Mouse (Mus musculus) regulatory T cell (primary cell): ENCODE measurements around the gene Dock9.

Experiments used
- in situ Hi-C: fragments of 300-600 bp; cut with MboI, MseI; formaldehyde crosslinking; loops from one replicate; pipeline ENCODE4 v1.15.1; 2025; ENCODE audit warnings: high pct_unique_total_duplicates

Gene Dock9

DNA sequence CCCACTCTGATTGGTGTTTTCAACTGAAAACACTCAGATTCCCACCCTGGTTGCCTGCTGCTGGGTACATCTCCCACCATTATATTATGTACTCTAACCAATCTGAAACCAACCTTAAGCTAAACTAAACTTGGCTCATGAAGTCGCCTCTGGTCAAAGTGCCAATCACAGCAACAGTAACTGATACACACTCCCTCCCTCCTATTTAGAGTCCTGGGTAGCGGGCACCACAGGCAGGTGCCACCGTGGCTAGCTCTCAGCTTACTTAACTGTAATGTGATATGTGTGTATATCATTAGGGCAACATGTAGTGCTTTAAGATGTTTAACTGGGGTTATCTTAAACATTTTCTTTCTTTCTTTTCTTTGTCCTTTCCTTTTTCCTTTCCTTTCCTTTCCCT lies 177.1 kb downstream of the Dock9 start:
- in situ Hi-C loops: loop anchor here (10.0 kb wide), 1 partner anchor 64 kb away; no protein-coding TSS in a partner anchor

DNA sequence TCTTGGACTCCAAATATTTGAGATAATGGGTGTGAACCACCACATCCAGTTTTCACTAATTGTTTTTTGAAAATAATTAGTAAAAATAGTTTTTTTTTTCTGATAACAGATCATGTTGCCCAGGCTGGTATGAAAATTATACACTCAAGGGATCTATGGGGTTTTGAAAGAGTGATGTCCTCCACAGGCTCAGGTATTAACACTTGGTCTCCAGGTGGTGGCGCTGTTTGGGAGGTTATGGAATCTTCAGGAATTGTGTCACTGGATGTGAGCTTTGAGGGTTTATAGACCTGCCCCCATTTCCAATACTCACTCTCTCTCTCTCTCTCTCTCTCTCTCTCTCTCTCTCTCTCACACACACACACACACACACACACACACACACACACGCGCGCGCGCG lies 177.5 kb downstream of the Dock9 start:
- in situ Hi-C loops: loop anchor here (10.0 kb wide), 1 partner anchor 65 kb away; no protein-coding TSS in a partner anchor

DNA sequence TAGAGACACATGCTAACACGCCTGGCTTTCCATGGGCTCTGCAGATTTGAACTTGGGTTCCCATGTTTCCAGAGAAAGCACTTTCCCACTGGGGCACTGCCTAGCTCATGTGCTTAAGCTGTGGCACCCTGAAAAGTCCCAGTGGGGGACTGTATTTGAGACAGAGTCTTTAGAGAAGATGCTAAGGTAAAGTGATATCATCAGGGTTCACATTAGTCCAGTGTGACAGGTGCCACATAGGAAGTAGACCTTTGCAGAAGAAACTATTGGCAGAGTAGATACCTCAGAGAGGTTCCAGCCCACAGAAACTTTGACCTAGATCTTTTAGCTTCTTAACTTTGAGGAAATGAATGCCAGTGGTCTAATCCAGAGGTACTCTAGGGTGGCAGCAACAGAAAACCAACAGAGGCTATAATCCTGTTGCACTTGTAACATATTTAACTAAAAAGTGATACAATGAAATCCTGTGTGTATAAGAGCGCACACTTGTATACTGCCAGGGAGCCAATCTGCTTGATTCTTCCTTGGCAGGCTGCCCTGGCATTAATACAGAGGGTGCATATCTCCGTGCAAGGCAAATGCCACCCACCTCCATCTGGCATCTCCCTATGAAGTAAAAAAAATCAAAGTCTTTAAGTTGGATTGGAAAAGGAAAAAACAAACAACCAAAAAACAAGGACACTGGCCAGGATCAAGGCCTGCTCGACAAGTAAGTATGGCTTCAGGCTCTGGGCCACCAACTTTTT lies 179.8 kb downstream of the Dock9 start:
- in situ Hi-C loops: no loop called here

DNA sequence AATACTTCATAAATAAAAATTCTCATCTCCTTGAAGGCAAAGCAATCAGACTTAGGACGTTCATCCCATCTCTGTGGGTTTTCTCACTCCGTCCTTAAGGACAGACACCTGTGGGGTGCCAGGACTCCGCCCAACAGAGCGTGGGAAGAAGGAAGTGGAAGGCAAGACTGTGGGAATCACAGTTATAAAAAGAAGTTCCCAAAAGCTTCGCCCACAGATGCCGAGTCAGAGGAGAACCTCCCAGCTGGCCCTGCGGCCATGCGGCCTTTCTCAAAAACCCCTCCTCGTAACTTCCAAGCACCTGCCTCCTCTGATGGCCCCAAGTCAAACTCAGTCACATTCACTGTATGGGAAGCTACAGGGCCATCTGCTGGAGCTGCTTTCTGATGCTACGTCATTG lies 182.2 kb downstream of the Dock9 start:
- in situ Hi-C loops: no loop called here

DNA sequence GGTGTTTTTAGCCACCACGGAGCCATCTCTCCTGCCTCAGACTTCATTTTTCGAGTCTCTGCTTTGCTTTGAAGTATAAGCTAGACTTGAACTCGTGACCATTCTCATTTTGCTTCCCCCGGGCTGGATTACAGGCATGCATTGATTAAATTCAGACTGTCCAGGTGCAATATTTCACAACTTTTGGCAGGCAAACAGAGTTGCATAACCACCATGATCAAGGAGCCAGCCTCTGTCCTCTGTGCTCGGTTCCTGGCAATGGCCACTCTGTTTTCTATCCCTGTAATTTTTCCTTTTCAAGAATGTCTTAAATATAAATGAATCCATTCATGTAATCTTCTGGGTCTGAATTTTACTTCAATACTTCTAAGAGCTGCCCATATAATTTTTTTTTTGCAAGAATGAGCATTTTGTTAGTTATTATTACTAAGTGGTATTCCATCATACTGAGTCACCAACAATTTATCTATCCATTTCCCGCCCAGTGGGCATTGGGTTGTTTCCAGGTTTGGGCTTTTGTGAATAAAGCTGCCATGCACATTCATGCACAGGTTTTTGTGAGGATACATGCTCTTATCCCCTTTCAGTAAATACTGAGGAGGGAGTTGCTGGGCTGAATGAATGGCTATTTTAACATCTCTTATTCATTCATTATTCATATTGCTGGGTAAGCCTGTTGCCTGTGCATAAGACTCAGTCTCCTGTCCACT lies 183.0 kb downstream of the Dock9 start:
- in situ Hi-C loops: no loop called here

DNA sequence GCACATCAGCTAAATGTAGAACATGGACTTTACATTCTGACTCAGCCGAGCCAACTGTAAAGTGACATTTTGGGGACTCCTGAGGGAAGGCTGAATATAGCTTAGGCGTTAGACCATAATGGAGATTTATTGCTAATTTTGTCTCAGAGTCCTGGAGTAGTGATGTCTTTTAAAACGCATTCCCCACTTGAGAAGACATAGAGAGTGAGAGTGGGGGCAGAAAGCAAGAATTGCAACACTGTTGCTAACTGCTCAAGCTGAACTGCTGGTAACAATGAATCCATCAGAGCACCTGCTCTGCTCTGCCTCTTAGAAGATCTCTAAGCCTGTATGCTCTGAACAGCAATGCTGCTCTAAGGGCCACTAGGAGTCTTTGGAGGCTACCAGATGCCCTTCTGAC lies 184.1 kb downstream of the Dock9 start:
- in situ Hi-C loops: no loop called here

DNA sequence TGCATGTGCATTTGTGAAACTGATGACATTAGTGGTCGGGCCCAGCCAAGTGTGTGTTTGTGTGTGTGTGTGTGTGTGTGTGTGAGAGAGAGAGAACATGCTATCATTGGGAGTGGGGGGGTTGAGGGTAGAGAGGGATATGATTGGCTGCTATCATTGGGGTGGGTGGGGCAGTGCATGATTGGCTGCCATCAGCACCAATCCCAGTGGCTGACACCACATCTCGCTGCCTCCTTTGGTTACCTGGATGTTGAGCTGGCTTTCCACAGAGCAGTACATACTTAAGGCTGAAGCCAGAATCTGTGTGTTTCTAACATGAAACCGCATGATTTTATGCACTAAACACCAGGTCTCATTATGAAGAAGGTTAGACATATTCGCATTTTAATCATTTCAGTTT lies 184.7 kb downstream of the Dock9 start:
- in situ Hi-C loops: no loop called here

DNA sequence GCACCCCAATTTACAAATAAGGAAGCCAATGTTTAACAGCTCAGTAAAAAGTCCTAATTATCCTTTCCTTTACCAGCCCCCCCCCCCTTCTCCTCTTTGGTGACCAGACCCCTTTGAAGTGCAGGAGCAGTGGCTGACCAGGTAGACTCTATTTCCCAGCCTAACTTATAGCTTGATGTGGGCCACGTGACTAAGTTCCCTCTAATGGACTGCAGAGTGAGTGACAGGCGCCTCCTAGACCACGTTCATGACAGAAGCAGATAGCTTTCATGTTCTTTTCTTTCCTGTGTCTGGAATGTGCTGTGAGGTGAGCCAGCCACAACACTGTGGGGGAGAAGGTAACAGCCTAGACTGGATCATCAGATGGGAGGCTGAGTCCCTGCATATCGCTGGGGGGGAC lies 186.1 kb downstream of the Dock9 start:
- in situ Hi-C loops: no loop called here

DNA sequence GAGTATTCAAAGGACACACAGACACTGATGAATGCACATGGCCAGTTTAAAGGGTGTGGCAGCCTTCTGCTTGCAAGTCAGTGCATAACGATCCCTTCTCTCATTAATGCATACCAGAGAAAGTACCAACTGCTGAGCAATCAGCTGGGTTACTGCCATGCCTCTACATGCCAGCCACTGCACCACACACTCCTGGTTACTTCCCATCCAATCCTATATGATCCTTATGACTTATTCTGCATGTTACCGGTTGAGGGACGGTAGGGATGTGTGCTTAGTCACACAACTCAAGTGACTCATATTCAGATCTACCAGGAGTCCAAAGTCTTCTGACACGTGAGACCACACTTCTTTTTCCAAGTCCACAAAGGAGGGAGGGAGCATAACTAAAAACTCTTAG lies 186.5 kb downstream of the Dock9 start:
- in situ Hi-C loops: no loop called here

DNA sequence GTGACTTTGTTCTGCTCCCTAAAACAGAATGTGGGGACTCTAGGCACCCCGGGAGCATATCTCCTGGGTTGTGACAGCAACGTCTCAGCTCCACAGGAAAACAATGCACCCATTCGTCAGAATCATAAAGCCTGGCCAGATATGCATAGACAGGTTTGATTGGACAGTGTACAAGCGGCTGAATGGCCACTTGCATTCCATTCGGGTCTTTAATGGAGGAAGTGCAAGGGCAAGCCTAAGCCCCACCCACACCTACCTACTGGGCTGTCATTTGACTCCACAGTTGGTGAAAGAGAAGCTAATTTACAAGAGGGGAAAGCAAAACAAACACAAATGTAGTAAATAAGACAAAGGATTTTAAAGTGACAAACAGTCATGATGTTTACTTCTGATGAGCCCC lies 189.1 kb downstream of the Dock9 start:
- in situ Hi-C loops: no loop called here

DNA sequence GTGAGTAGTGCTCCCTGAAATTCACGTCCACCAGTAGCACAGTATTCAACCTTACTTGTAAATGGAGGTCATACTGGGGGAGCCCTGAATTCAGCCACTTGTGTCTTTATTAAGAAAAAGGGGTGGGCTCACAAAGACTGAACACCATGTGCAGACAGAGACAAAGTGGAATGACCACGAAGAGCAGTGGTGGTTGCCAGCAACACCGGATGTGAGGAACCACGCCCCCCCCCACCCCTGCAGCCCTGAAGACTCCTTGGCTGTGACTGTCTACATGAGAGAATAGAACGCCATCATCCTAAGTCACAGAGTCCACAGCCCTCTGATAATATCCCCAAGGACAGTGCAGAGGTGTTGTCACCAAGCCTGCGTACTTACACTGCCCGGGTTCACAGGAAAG lies 191.2 kb downstream of the Dock9 start:
- in situ Hi-C loops: no loop called here

DNA sequence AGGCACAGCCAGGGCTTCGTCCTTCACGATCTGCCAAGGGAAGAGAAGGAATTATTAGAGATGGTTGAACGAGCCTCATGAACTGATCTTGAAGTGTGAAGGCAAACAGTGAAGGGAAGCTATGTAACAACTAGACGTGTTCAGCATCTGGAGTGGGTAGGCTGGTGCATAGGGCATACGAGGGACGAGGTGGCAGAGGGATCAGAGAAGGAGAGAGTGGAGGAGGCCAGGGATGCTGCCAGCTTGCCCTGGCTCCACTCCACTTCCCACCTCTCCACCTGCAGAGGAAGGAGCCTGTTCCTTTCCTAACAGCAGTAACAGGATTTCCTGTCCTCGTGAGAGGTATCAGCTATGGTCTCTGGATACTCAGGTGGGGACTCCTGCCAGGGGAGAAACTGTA lies 192.4 kb downstream of the Dock9 start:
- in situ Hi-C loops: no loop called here

DNA sequence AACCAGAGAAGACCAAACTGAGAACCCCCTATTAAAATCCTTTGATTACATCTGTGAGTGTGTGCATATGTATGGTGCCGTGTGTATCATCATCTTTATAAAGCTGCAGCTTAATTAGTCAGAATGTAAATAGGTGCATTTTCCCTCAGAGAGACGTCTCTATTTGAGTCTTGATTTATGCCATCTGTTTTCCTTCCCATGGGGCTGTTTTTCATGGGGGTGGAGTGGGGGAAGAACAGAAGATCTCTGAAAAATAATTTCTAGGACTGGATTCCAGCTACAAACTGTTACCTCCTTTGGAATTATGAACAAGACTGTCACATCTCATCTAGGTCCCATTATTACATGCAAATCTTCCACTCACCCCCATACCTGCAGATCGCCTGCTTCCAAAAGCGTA lies 193.1 kb downstream of the Dock9 start:
- in situ Hi-C loops: no loop called here

DNA sequence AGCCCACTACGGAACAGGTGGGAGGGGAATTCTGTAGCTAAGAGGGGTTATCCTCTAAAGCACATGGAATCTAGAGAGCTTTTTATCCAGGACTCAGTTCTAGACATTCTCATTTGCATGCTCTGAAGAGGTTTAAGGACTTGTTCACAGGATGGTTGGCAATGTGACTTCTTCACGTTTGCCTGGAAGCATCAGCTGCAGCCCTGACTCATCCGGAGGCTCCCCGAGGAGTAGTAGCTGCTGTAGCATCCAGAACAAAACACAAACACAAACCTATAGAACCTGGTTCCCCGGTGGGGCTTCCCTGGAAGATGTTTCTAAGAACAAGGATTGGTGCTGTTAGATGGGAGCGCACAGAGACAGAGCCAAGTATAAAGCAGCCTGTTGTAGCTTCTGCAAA lies 195.0 kb downstream of the Dock9 start:
- in situ Hi-C loops: no loop called here

DNA sequence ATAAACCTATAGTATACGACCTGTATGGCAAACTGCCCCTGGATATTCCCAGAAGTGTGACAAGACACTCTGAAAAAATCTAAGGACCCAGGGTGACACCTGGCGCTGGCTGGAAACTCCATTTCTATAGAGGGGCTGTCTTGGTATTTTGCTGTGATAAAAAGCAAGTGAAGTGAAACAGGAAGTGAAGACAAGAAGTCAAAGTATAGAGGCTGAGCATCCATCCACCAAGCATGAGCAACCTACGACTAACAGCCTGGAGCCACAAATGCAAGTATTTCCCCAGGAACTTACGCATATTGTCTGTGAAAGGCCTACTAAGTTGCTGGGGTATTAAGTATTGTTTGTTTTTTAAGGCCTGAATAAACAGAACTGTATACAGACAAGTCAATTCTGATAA lies 197.1 kb downstream of the Dock9 start:
- in situ Hi-C loops: no loop called here

DNA sequence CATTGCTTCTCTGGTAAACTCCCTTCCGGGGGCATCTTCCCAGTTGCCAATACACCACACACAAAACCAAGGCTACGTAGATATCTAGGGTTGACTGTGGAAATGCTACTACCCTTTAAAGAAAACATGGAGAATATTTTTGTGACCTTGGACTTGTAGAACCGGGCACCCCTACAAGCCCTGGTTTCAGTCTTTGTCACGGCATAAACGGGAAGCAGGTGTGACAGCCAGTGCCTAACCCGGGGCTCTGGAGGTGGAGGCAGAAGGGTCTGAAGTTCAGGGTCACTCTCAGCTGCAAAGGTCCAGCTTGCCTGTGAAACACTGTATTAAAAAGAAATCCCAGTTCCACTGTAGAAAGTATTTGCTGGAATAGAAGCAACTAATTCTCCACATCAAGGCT lies 200.6 kb downstream of the Dock9 start:
- in situ Hi-C loops: no loop called here

DNA sequence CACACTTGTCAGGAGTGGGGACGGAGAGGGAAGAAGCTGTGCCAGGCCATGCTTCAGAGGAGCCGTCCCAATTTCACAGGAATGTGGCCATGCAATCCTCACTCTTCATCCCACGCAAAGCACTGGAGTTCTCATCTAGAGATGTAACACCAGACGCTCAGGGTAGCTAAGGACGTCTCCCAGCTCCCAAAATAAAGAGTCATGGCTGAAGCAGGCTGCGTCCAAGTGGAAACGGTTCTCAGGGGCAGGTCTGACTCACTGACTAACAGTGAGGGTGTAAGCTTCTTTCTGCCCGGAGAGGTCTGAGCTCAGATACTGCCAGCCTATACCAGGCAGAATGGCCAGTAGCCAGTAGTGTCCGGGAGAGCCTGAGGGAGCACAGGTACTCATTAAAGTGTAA lies 201.0 kb downstream of the Dock9 start:
- in situ Hi-C loops: no loop called here

DNA sequence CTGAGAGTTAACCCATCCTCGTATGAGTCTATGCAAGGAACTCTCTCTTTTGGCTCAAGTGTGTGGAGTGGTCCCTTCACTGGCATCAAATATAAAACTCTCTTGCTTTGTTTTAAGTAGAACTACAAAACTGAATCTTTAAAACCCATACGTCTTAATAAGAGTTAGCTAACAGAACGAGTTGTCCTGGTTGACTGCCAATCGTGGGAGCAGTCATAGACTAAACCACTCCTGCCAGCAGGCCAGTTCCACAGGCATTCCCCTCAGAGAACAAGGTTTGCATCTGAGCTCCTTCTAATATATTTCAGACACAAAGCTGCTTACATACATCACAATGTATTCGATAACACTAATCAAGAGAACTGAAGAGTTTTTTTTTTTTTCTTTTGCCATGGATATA lies 203.0 kb downstream of the Dock9 start:
- in situ Hi-C loops: no loop called here

DNA sequence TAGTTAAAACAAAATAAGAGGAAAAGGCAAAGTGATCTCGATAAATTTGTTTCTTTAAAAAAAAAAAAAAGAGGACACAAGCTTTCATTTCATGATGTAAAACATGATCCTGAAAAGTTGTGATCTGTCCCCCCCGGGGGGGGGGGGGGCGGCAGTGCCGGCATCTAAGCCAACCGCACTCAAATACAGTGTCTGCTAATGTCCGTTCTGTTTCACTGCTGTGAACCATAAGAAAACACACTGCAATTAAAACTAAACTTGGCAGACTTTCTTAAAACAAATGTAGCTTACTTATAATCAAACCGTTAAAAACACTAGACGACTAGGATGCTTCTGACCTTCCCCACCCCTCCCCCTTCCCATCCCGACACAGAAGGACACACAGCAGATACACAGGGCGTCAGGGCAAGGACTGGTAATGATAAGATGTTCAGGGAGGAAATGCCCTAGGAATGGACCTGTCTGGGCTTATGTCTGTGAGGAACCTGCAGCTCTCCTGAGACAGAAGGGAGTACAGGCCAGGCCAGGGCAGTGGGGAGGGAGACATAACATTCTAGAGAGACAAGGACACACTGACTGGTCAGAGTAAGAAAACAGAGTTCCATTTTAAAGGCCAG lies 204.2 kb downstream of the Dock9 start:
- in situ Hi-C loops: no loop called here

DNA sequence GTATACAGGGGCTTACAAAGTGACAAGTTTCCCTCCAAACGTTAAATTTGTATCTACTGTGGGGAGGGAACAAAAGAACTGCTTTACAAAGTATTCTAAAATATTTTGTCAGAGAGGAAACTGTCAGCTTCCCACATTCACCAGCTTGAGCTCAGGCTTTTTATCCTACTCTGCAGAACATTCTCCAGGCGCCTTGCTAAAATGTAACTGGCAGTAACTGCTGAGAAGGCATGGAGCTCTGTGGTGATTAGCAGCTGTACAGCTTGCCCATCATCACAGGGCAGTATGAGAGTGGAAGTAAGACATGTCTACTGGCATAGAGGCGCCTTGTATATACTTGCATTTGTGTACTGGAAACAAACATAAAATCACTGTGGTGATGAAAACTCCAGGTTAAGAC lies 204.7 kb downstream of the Dock9 start:
- in situ Hi-C loops: no loop called here

DNA sequence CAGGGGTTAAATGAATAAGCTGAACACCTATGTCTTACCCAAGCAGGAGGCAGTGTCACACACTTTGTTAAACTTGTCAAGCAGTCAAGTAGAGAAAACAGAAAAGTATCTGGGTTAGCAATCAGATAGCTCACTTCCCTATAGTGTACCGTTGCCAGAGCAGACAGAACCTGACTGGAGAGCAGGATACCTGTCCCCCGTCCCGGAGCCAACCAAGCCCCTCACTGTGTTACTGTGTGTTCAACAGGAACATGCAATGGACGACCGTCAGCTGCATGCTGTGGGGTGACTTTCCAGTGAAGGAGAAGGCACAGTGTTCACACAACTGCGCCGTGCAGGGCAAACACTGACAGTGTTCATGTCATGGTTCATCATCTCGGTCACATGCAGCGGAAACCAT lies 205.3 kb downstream of the Dock9 start:
- in situ Hi-C loops: no loop called here

DNA sequence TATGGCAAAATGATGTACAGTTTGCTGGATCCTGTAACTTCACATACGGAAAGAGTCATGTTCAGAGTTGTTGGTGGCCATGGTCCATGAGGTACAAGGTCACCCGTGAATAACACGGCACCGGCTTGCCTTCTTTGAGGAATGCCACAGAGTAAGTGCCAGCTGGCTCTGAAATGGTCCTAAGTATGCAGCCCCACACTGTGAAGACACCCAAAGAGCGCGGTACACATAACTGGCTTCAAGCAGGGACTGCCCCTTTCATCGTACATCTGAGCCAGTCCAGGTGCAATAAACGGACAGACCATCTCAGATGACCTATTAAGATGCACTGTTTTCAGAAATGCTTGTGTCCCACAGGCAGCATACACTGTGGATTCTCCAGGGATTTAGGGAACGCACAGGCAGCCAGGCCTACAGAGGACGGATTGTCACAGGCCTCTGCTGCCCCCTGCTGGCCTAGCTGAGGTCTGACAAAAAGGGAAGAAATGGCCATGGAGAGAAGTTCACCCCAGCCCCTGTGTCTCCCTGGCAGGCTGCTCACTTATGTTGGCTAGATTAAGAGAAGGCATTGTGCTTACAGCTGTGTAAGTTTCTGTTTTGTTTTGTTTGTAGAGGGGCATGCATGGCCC lies 208.4 kb downstream of the Dock9 start:
- in situ Hi-C loops: no loop called here

DNA sequence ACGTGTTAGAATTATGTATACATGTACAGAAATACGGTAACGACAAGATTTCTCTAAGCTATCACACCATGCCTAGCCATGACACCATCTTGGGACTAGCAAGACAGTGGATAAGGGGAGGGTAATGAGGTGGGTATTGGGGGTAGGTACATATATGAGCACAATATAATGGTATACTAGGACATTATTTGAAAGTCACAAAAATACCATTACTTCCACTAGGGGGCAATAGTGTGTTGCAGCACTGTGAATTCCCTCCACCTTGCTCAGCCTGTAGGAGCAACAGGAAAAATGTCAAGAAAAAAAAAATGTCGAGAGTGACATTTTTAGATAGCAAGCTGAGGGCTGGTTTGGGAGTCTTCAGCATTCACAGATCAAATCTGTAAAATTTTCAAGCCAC lies 209.2 kb downstream of the Dock9 start:
- in situ Hi-C loops: no loop called here
